Mouse (Mus musculus) forebrain, embryonic 13.5 days (tissue): ENCODE measurements around the gene Kcnip1. TPM values are rescaled to one million over a fixed set of nuclear protein-coding genes. Genes with fewer than 3 reads are reported as not detected.
A peak's percentile ranks its signal among the peaks of the same experiment; 100 is the strongest.

Experiments
- ATAC-seq: fragments of 200-750 bp; cut with Nextera tagmentation; 2 replicates; pipeline ENCODE4 v1.8.0; 2017
- H3K27ac ChIP-seq: fragments of 300-500 bp; sonication (generic); 2 replicates; pipeline ENCODE4 v1.5.1; 2015; ENCODE audit warnings: inconsistent platforms, mild to moderate bottlenecking, moderate library complexity
- H3K27me3 ChIP-seq: fragments of 300-500 bp; sonication (generic); 2 replicates; pipeline ENCODE4 v1.6.1; 2015; ENCODE audit warnings: mild to moderate bottlenecking, inconsistent platforms
- H3K36me3 ChIP-seq: fragments of 300-500 bp; sonication (generic); 2 replicates; pipeline ENCODE4 v1.6.1; 2015; ENCODE audit warnings: mild to moderate bottlenecking, inconsistent platforms; ENCODE audit not compliant: poor library complexity, severe bottlenecking
- H3K4me1 ChIP-seq: fragments of 300-500 bp; sonication (generic); 2 replicates; pipeline ENCODE4 v1.6.1; 2015; ENCODE audit warnings: inconsistent platforms
- H3K4me2 ChIP-seq: fragments of 300-500 bp; sonication (generic); 2 replicates; pipeline ENCODE4 v1.6.1; 2015; ENCODE audit warnings: inconsistent platforms, mild to moderate bottlenecking, moderate library complexity
- H3K4me3 ChIP-seq: fragments of 300-500 bp; sonication (generic); 2 replicates; pipeline ENCODE4 v1.5.1; 2015; ENCODE audit warnings: mild to moderate bottlenecking, inconsistent platforms
- H3K9ac ChIP-seq: fragments of 300-500 bp; sonication (generic); 2 replicates; pipeline ENCODE4 v1.6.1; 2015; ENCODE audit warnings: mild to moderate bottlenecking, inconsistent platforms
- H3K9me3 ChIP-seq: fragments of 300-500 bp; sonication (generic); replicated peaks from 2 replicates; pipeline ENCODE4 v1.6.1; 2016; ENCODE audit warnings: inconsistent platforms
- WGBS: fragments of 180-500 bp; shearing (Covaris S2); methylation state at CpG from one replicate; pipeline ENCODE4 v1.1.7; 2015; 5-methylcytosine and 5-hydroxymethylcytosine counted together
- polyA plus RNA-seq: library from polyadenylated mRNA; unstranded; fragments of >200 nt; fragmentation: Nextera tagmentation; extraction: Ambion mirVana; gene quantifications from 2 replicates; pipeline ENCODE4 v1.2.1, GENCODE M21; 2015

Kcnip1 gene
- polyA plus RNA-seq, 1 experiment from 2014 or later: 29.9 TPM

- no peak for ATAC-seq
- WGBS: 72% methylated on average over 10 of the region's 10 CpGs
These were observed 192.4 kb downstream of the Kcnip1 start for GRCm38 (mm10) chr11:33800436-33801088.

DNA sequence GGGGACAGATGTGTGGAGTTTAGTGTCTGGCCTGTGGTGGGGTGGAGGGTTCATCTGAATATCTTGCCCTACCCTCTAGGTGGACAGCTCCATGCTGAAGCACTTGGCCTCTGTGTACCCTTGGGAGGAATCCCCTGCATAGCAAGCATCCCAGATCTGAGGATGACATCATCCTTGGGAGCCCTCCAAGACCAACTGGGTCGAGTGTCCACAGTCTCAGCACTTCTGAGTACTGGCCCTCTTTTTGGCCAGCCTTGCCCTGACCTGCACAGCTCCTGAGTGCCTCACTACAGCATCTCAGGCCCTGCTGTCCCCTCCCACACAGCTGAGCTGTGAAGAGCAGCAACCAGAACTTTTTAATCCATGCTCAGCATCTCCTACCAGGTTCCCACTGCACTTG lies 193.0 kb downstream of the Kcnip1 start:
- ATAC-seq: 0 out of 2 replicates have a peak, but pooled peaks have one; percentile 25
- no peak overlapping the region for H3K9ac ChIP-seq
- H3K27ac ChIP-seq: no peak overlapping the region
- H3K9me3 ChIP-seq: no peaks in the 10 kb centered on the region
- no peaks in the 10 kb centered on the region for H3K27me3 ChIP-seq
- no peak overlapping the region for H3K4me3 ChIP-seq
- H3K4me1 ChIP-seq: peaks cover 36% of the 10 kb centered on the region
- no peaks in the 10 kb centered on the region for H3K36me3 ChIP-seq
- WGBS: 47% methylated on average over 1 of the region's 1 CpGs
- H3K4me2 ChIP-seq: no peak overlapping the region

More at GRCm38 (mm10) chr11:33800436-33801088, 192.4 kb downstream of the Kcnip1 start:
- no peak overlapping the region for H3K9ac ChIP-seq
- no peaks in the 10 kb centered on the region for H3K9me3 ChIP-seq
- peaks cover 36% of the 10 kb centered on the region for H3K4me1 ChIP-seq
- H3K27me3 ChIP-seq: no peaks in the 10 kb centered on the region
- no peak overlapping the region for H3K4me3 ChIP-seq
- H3K4me2 ChIP-seq: no peak overlapping the region
- H3K27ac ChIP-seq: no peak overlapping the region
- H3K36me3 ChIP-seq: no peaks in the 10 kb centered on the region

DNA sequence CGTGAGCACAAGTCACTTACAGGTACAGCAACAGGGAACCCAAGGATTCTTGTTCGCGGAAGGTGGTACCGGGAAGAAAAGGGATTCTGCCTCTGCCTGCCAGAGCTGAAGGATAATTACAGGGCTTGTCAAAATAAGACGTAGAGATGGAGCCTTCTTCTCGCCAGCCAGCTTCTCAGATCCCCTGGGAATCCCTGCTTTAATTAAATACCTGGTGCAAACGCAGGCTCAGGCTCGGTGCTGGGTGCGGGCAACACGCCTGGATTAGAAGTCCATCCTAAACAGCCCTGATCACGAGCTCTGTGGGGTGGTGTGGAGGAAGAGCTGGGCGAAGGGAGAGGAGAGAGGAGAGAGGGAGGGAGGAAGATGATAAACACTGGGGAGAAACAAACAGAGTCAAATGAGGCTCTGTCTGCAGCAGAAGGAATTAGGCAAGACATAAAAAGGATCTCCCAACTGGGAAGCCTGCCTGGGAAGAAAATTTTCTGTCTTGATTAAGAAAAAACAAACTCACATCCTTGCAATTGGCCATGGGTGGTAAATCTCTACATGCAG lies 194.8 kb downstream of the Kcnip1 start:
- H3K36me3 ChIP-seq: no peaks in the 10 kb centered on the region
- WGBS: 47% methylated on average over 12 of the region's 12 CpGs
- ATAC-seq: 0 out of 2 replicates have a peak, but pooled peaks have one; percentile 11

DNA sequence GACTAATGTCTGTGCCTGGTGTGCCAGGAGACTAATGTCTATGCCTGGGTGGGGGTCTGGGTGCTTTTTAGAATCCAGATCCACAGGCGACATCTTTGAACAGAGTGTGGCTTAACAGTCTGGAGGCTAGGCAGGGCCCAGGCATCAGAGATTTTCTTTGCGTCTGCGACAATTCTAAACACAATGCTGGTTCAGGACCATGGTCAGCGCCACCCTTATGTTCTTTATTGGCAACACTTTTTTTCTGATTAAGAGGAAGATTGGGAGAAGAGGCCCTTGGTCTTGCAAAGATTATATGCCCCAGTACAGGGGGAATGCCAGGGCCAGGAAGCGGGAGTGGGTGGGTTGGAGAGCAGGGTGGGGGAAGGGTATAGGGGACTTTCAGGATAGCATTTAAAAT lies 205.6 kb downstream of the Kcnip1 start:
- Histone ChIP-seq H3K9ac (no peak overlapping the region), H3K9me3 (no peaks in the 10 kb centered on the region), H3K27me3 (no peaks in the 10 kb centered on the region), H3K4me1 (peaks cover 40% of the 10 kb centered on the region), H3K36me3 (no peaks in the 10 kb centered on the region), H3K4me2 (no peak overlapping the region), H3K27ac (no peak overlapping the region), H3K4me3 (no peak overlapping the region)
- ATAC-seq: no peak
- WGBS: 23% methylated on average over 5 of the region's 5 CpGs

More for the DNA sequence above, 194.8 kb downstream of the Kcnip1 start:
- Histone ChIP-seq H3K27me3 (no peaks in the 10 kb centered on the region), H3K4me3 (no peak overlapping the region), H3K9me3 (no peaks in the 10 kb centered on the region), H3K27ac (0 out of 2 replicates have a peak overlapping the region, but pooled peaks have one; percentile 48), H3K9ac (no peak overlapping the region), H3K4me1 (peaks cover 27% of the 10 kb centered on the region), H3K4me2 (no peak overlapping the region)

DNA sequence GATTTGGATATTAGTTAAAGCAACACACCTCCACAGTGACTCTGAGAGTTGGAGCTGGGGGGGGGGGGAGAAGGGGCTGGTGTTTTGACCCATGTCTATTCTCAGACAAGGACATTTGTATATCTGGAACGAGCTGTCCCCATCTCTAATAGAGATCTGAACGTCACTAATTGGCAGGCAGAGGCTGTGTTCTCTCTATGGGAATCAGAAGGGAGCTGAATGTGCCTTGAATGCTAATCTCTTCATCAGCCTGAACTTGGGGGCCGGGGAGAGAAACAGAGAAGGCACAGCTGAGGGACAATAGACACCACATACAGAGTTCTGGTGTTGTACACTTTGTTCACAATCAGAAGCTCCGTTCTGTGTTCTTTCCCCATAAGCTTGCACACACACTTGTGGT lies 206.4 kb downstream of the Kcnip1 start:
- Histone ChIP-seq H3K9ac (no peak overlapping the region), H3K9me3 (no peaks in the 10 kb centered on the region), H3K27me3 (no peaks in the 10 kb centered on the region), H3K36me3 (no peaks in the 10 kb centered on the region), H3K4me3 (no peak overlapping the region), H3K4me1 (peaks cover 47% of the 10 kb centered on the region), H3K27ac (peak overlapping the region; percentile 53; the same call in 1 of the 2 replicates), H3K4me2 (no peak overlapping the region)
- 4% methylated on average over 4 of the region's 4 CpGs for WGBS
- peak; percentile 69 for ATAC-seq

- no peaks in the 10 kb centered on the region for H3K27me3 ChIP-seq
- no peak overlapping the region for H3K9ac ChIP-seq
- peaks cover 57% of the 10 kb centered on the region for H3K4me1 ChIP-seq
- H3K9me3 ChIP-seq: no peaks in the 10 kb centered on the region
- H3K4me3 ChIP-seq: no peak overlapping the region
- no peaks in the 10 kb centered on the region for H3K36me3 ChIP-seq
- H3K4me2 ChIP-seq: peak overlapping the region; percentile 27
- peak; percentile 56 for ATAC-seq
- peak overlapping the region; percentile 49 for H3K27ac ChIP-seq
- WGBS: 17% methylated on average over 10 of the region's 10 CpGs
These were observed 211.4 kb downstream of the Kcnip1 start for GRCm38 (mm10) chr11:33781561-33781971.

GRCm38 (mm10) chr11:33780263-33780662 lies 212.7 kb downstream of the Kcnip1 start:
- H3K4me3 ChIP-seq: no peak overlapping the region
- H3K36me3 ChIP-seq: no peaks in the 10 kb centered on the region
- 69% methylated on average over 4 of the region's 4 CpGs for WGBS

GRCm38 (mm10) chr11:33772615-33773141 lies 220.3 kb downstream of the Kcnip1 start:
- Histone ChIP-seq H3K9me3 (no peaks in the 10 kb centered on the region), H3K4me2 (no peak overlapping the region), H3K4me1 (peaks cover 29% of the 10 kb centered on the region), H3K27ac (peak overlapping the region; percentile 67; the same call in 1 of the 2 replicates), H3K9ac (no peak overlapping the region), H3K27me3 (no peaks in the 10 kb centered on the region), H3K4me3 (no peak overlapping the region), H3K36me3 (no peaks in the 10 kb centered on the region)
- WGBS: 42% methylated on average over 5 of the region's 5 CpGs
- peak; percentile 77 for ATAC-seq

More at GRCm38 (mm10) chr11:33780263-33780662, 212.7 kb downstream of the Kcnip1 start:
- Histone ChIP-seq H3K9ac (no peak overlapping the region), H3K4me1 (peaks cover 44% of the 10 kb centered on the region), H3K27ac (peak overlapping the region; percentile 31; the same call in 1 of the 2 replicates), H3K4me2 (no peak overlapping the region), H3K9me3 (no peaks in the 10 kb centered on the region), H3K27me3 (no peaks in the 10 kb centered on the region)
- ATAC-seq: peak; percentile 68; the same call in 1 of the 2 replicates

GRCm38 (mm10) chr11:33772043-33772442 lies 220.9 kb downstream of the Kcnip1 start:
- Histone ChIP-seq H3K9ac (no peak overlapping the region), H3K27me3 (no peaks in the 10 kb centered on the region), H3K27ac (peak overlapping the region; percentile 15; the same call in 1 of the 2 replicates), H3K4me3 (no peak overlapping the region), H3K9me3 (no peaks in the 10 kb centered on the region), H3K36me3 (no peaks in the 10 kb centered on the region), H3K4me2 (no peak overlapping the region), H3K4me1 (peaks cover 35% of the 10 kb centered on the region)
- WGBS: 67% methylated on average over 2 of the region's 2 CpGs
- peak; percentile 60 for ATAC-seq

- 78% methylated on average over 9 of the region's 9 CpGs for WGBS
- no peak overlapping the region for H3K27ac ChIP-seq
- H3K4me2 ChIP-seq: no peak overlapping the region
- H3K4me1 ChIP-seq: peaks cover 28% of the 10 kb centered on the region
- no peaks in the 10 kb centered on the region for H3K36me3 ChIP-seq
- no peaks in the 10 kb centered on the region for H3K9me3 ChIP-seq
- no peak overlapping the region for H3K9ac ChIP-seq
- H3K27me3 ChIP-seq: no peaks in the 10 kb centered on the region
- no peak overlapping the region for H3K4me3 ChIP-seq
- no peak for ATAC-seq
These were observed 225.7 kb downstream of the Kcnip1 start for GRCm38 (mm10) chr11:33766976-33767938.

DNA sequence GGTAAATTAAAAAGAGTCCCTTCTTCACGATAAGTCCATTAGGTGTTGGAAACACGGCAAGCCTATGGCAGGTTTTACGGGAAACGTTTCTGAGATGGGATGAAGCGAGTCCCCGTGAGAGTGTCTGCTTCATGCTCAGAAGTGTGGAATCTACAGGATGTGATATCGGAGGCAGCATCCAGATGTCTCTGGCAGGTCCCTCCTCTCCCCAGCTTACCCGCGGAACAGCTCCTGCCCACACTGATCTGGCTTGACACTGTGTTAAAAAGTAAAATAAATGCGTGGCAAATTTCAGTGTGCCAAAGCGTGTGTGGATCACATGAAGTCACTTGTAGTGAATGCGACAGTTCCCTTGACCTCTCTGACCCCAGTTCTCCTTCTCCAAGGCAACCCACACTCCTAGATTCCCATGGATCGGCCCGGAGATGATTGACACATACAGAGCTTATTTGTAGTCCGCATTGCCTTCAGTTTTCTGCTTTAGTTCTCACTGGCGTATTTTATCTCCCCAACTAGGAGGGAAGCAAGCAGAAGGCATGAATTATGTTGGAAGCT lies 231.7 kb downstream of the Kcnip1 start:
- 82% methylated on average over 16 of the region's 16 CpGs for WGBS
- H3K4me2 ChIP-seq: no peak overlapping the region
- H3K27me3 ChIP-seq: no peaks in the 10 kb centered on the region
- peaks cover 27% of the 10 kb centered on the region for H3K4me1 ChIP-seq
- no peak overlapping the region for H3K27ac ChIP-seq
- no peaks in the 10 kb centered on the region for H3K36me3 ChIP-seq
- no peaks in the 10 kb centered on the region for H3K9me3 ChIP-seq
- ATAC-seq: no peak
- H3K9ac ChIP-seq: no peak overlapping the region
- no peak overlapping the region for H3K4me3 ChIP-seq
